Mouse (Mus musculus): ENCODE data around the gene Gm20916. TPM values are rescaled to one million over a fixed set of nuclear protein-coding genes. Genes with fewer than 3 reads are reported as not detected.
"Not testable (repeated sequence)": the region's sequence is repeated elsewhere in the genome, so short reads cannot be mapped to it uniquely, and the experiment has no call there.

Gene Gm20916
- total RNA-seq (2021), result not detected
- long read RNA-seq, experiment 1, result 0 reads
- long read RNA-seq, experiment 2, result 0 reads

GRCm38 (mm10) chrY:79319265-79319664, at the start of gene Gm20916:
Gene Gm20916 (plus strand): TSS chrY:79319565.
- DNase-seq, result not testable (repeated sequence)

Other genes with a start within 250 kb of the Gm20916 start
- gene Gm20917, start 168.4 kb upstream of the Gm20916 start, total RNA-seq (2021), result not detected